Mouse (Mus musculus): ENCODE measurements around the gene Oas1h.
"Not testable (repeated sequence)": the region's sequence is repeated elsewhere in the genome, so short reads cannot be mapped to it uniquely, and the experiment has no call there.

Oas1h gene

GRCm38 (mm10) chr5:120861121-120861520, at the start of gene Oas1h:
Gene Oas1h, plus strand, starts transcription at chr5:120861421.
- DNase-seq (ENCODE audit: low read depth, low spot score): no peak

GRCm38 (mm10) chr5:120811951-120812819, 49.0 kb upstream of the Oas1h start, which contains the start of gene Oas1c:
Gene Oas1c, minus strand, starts transcription at chr5:120812514.
- peak; percentile 23 for DNase-seq (ENCODE audit: low read depth, low spot score)

- no peak for DNase-seq (ENCODE audit: low read depth, low spot score)
These were observed 48.2 kb upstream of the Oas1h start for GRCm38 (mm10) chr5:120813023-120813422.

GRCm38 (mm10) chr5:120815949-120816348, 45.3 kb upstream of the Oas1h start:
- DNase-seq (ENCODE audit: low read depth, low spot score): no peak

- DNase-seq (ENCODE audit: low read depth, low spot score): no peak
These were observed 42.2 kb upstream of the Oas1h start for GRCm38 (mm10) chr5:120818999-120819398.

DNA sequence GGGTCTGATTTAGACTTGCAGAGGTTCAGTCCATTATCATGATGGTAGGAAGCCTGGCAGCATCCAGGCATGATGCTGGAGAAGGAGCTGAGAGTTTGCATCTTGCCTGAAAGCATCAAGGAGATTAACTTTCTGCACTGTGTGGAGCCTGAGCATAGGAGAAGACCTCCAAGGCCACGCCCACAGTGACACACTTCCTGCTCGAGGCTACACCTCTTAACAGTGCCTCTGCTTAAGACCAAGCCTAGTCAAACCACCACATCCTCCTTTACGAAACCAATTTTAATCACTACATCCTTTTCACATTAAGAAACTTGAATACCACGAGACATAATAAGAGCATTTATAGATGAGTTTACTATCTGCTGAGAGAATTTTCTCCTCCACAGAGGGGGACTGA, 30.2 kb upstream of the Oas1h start:
- DNase-seq (ENCODE audit: low read depth, low spot score): no peak

- DNase-seq (ENCODE audit: low read depth, low spot score): no peak
These were observed 27.6 kb upstream of the Oas1h start for GRCm38 (mm10) chr5:120833335-120834280.

DNA sequence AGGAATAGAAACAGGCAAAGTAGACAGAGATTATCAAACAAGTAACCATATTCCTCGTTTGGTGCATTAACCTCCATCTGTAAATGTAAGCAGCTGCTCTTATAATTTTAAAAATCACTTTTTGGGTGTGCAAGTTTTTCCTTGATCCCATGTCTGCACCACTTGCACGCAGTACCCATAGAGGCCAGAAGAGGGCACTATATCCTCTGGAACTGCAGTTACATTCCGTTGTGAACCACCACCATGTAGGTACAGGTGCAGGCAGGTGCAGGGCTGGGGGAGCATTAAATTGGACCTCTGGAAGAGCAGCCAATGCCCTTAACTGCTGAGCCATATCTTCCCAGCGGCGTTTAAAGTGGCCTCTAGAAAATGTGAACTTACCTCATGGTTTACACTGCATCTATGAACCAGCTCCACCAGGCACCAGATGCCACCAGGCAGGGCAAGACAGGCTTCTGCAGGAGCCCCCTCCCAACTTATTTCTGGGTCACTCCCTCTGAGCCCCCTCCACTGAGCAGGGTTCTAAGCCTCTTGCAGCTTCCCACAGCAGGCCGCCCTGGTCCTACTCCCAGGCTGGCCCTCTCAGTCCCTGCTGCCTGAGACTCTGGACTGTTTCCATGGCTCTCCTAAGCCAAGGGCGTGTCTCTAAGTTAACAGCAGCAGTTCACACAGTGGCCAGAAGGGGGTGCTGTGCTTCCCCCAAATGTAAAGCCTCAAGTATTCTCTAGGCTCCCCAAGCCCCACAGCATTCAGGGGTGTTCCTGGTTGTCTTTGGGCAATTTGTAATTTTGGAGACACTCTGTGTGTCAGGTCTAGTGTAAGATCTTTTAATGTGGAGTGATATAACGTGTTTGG, 24.3 kb upstream of the Oas1h start:
- DNase-seq (ENCODE audit: low read depth, low spot score): no peak

DNA sequence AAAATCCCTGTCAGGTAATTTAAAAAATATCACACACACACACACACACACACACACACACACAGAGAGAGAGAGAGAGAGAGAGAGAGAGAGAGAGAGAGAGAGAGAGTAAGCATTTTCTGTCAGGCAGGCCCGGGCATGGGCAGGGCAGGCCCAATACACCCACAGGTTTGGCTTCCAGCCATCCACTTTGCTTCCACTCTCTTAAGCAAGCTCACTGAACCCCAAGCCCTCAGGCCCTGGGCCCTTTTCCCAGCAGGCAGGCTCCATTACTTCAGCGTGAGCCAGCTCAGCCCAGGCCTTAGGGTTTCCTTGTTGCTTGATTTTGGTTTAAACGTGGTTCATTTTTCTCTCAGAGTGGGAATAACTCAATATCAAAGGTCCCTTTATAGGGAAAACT, 16.5 kb upstream of the Oas1h start:
- DNase-seq (ENCODE audit: low read depth, low spot score): no peak

DNA sequence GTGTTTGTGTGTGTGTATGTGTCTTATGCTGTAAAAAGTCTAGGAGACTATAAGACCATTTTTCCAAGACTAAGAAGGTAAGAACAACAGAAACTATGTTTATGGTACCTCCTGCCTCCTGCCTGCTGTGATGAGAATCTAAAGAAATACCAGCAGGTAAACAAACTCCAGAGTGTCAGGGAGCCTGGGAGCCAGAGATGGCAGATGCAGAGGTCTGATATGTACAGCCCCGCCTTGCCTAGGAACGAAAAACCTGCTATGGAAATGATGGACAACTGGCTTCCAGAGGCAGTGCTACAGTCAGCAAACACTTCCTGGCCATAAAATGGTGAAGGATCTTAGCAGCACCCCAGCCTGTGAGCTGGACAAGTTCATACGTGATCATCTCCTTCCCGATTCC, 14.2 kb upstream of the Oas1h start, which contains the start of gene Oas1f:
Gene Oas1f (plus strand): TSS at position 301 of the 400 bp plus-strand sequence.
- no peak for DNase-seq (ENCODE audit: low read depth, low spot score)

GRCm38 (mm10) chr5:120849601-120850136, 11.6 kb upstream of the Oas1h start:
- DNase-seq (ENCODE audit: low read depth, low spot score): no peak

DNA sequence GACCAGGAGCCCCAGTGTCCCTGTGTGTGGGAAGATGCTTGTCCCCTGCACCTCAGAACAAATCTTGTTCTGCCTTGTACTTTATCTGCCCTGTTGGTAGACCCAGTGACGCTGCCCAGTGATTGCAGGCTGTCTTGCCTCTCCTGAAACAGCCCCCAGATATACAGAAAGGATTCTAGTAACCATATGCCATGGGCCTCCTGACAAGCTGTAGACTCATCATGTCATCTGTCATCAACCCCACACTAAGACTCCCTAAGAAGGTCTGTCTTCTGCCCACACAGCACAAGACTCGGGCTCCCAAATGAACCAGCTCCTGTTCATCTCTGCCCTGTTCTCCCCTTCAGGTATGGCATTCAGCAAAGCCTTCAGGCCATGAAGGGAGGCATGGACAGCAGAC, 2.0 kb upstream of the Oas1h start:
- no peak for DNase-seq (ENCODE audit: low read depth, low spot score)

DNA sequence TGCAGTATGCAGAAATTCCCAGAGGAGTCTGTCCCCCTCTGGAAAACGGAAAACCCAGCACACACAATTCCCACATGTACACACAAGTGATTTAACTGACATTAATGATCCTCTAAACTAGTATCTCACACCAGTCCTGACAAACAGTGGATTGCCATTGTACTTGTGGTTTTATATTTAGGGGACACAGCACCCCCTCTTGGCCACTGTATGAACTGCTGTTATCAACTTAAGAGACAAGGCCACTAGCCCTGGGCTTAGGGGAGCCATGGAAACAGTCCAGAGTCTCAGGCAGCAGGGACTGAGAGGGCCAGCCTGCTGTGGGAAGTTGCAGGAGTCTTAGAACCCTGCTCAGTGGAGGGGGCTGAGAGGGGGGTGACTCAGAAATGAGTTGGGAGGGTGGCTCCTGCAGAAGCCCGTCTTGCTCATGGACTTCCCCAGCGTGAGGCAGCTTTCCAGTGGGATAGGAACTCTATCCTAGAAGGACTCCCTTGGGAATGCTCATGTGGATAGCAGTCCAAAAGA, 4.2 kb downstream of the Oas1h start:
- no peak for DNase-seq (ENCODE audit: low read depth, low spot score)

DNA sequence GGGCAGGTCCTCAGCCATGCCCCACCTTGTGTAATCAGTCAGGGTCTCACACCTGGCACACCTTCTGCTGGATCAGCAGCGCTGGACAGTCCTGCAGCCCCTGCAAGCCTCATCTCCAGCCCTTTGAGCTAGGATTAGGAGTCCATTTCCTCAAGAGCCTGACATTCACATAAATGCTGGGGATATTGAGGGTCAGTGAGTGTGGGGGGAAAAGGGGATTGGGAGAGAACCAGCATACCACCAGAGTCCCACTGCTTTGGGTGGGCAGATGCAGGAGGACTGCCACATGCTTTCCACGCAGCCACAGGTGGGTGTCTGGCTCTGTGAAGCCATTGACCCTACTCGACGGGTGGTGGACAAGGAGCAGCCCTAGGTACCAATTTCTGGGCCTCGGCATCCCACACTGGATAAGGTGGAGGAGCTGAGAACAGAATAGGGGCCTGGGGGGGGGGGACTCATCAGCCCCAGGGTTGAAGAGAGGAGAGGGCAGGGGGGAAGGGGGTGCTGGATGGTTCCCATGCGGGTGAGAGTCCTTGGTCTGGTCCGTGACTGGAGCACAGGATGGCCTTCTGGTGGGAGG, 8.3 kb downstream of the Oas1h start:
- no peak for DNase-seq (ENCODE audit: low read depth, low spot score)

DNA sequence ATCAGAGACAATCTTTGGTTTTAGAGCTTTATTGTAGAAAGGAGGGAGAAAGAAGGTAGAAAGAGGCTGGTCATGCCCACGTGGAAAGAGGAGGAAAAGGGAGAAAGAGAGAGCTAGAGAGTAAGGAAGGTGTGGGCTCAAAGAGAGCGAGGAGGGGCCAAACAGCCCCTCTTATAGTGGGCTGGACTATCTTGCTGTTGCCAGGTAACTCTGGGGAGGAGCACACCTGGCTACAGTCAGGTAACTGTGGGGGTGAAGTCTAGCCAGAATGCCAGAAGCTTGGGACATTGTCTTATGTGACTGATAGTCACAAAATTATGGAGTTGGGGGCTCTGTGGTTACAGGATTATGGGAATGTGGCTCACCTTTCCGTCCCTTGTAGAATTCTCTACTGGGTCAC, 8.9 kb downstream of the Oas1h start:
- DNase-seq (ENCODE audit: low read depth, low spot score): no peak

DNA sequence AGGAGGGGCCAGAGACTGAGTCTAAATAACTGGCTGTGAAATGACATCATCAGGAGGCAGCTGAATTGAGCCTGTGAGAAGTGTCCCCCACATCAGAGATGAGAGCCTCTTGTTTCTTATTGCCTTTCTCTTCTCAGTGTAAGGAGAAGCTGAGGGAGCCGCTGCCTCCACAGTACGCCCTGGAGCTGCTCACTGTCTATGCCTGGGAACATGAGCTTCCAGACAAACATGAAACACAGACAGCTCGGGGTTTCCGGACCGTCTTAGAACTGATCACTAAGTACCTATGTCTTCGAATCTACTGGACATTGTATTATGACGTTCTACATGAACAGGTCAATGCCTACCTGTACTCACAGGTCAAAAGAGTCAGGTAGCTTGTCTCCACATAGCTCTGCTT, 9.6 kb downstream of the Oas1h start:
- no peak for DNase-seq (ENCODE audit: low read depth, low spot score)

DNA sequence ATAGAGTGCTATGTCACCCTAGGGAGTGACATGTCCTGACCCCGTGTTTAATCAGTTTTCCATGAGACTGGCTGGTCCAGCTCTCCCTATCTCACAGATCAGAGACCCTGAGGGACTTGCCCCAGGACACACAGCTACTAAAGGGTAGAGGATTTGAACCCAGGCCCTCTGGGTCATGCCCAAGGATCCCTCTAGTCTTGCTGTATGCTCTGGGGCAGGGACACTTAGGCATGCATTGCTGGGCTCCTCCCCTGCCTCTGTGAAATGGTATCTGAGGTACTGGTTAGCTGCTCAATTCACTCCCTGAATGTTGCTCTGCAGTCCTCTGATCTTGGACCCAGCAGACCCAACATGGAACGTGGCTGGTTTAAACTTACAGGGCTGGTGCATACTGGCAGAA, 10.2 kb downstream of the Oas1h start:
- DNase-seq (ENCODE audit: low read depth, low spot score): no peak

DNA sequence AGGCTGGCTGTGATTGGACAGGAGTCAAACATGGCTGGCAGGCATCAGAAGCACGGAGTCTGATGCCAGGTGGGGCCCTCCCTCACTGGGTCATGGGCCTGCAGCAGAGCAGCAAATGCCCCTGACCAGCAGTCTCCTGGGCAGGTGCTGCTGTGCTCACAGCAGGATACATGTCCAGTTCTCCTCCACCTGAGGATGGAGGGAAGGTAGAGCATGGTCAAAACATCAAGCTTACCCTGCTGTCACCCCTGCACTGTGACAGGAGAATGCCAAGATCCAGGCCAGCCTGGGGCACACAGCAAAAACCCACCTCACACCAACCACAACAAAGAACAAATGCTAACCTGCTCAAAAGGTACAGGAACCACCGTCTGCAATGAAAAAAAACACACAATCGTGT, 15.6 kb downstream of the Oas1h start:
- not testable (repeated sequence) for DNase-seq (ENCODE audit: low read depth, low spot score)

- not testable (repeated sequence) for DNase-seq (ENCODE audit: low read depth, low spot score)
These were observed 16.2 kb downstream of the Oas1h start for GRCm38 (mm10) chr5:120877407-120877806.

- DNase-seq (ENCODE audit: low read depth, low spot score): not testable (repeated sequence)
These were observed 17.6 kb downstream of the Oas1h start for GRCm38 (mm10) chr5:120878803-120879202.
